Mouse (Mus musculus) 416B (cell line): Measurements from ENCODE around the gene Cct5.
A peak's percentile ranks its signal among the peaks of the same experiment; 100 is the strongest.

ENCODE experiments used
- DNase-seq: peaks from one replicate; pipeline ENCODE4 v3.0.0; 2011; ENCODE audit warnings: low read depth

Gene Cct5

DNA sequence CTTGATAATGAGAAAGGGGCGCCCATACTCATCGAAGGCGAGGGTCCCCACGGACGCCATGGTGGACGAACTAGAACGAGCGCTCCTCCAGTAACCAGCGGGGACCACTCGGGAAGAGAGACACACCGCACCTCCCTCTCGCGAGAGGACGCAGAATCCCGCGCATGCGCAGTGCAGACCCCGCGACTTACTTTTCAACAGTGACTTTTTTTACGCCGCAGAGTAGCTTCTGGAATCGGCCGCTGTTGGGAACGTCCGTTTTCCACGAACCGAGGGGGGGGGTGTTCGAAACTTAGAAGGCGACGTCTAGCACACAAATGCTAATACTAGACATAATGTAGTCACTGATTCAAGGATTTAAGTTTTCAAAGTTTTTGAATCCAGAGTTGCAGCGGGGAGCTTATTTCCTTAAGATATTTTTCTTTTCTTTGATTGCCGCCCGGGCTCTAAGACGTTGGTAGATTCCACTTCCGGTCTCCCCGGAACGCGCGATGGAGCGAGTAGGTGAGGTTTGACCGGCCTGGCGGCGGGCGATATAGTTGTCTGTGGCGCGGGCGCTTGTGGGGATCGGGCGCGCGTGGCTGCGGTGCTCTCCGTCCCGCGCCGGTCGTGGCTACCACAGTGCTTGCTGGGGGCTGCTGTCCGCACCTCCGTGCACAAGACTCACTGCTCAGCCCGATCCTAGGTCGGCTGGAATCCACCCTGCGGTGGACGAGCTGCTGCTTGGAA lies at the start of gene Cct5, which contains the start of gene Fam173b:
Gene Cct5, minus strand, starts transcription at position 159 of the 729 bp plus-strand sequence.
Gene Fam173b, plus strand, starts transcription at position 207 of the 729 bp plus-strand sequence.
- peak; percentile 99 for DNase-seq

DNA sequence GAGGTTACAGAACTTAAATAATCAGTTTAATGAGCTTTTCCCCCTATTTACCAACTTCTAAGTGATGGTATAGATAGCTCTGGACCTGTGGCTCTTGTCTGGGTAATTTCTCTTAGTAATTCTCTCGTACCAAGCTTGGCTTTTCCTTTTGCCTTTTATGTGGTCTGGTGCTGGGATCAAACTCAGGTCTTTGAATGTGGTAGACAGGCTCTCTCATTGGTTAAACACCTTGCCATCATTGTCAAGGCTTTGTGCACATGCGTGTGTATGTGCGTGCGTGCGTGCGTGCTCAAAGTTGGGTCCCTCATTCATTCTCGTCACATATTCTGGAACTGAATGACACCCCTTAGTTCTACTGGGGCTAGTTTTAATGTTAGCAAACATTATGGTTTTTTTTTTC lies 49.2 kb upstream of the Cct5 start:
- no peak for DNase-seq

DNA sequence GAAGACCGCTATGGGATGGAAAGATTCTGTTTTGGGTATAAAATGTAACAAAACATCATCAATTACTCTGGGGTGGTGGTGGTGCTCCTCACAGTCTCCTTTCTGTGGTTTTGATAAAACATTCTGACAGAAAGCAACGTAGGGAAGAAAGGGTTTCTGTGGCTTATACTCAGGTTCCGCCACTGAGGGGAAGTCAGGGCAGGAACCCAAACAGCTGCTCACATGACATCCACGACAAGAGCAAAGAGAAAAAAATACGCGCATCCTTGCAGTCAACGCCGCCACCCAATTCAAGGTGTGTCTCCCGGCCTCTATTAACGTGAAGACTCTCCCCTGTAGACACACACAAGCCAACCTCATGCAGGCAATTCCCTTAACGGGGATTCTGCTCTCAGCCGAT lies 48.1 kb upstream of the Cct5 start:
- no peak for DNase-seq

DNA sequence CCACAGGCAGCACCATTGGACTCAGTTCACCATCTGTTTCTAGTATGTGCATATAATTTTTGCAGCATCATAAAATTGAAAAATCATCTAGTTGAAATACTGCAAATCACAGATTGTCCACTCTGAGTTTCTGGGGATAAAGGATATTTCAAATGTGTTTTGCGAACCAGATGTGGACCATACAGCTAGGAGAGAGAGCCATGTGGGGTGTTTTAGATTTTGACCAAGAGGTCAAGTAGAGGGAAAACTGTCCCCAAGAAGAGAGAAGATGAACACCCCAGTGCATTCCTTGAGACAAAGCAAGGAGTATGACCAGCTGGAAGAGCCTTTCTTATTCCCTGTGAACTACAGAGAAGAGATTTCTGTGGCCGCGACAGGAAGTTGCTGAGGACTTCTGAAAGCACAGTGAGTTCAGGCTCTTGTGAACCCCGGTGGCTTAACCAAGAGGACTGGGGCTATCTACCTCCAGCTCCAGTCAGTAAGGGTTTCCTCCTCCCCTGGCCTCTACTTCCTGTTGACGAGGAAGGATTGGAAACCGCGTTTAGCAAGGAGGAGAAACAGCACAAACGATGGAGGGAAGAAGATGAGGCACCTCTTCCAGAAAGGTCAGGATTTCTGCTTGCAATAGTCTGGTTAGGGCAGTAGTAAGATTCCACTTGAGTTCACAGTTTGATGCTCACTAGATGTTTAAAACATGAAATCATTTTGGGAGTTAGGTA lies 46.4 kb upstream of the Cct5 start:
- DNase-seq = no peak

DNA sequence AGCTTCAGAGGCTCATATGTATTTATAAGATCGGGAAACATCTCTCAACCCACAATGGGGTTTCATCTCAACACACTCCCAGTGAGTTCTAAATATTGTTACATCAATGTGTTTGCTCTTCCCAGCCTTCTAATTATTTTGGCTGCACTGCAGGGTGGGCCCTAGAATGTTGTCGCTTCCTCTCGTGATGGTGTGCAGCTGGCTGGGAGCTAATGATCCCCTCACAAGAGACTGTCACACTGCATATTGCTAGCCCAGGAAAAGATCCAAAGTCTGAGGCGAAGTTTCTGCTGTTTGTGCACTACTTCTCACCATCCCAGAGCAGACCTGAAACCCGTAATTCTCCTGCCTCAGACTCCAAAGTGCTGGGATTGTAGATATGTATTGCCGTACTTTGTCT lies 45.6 kb upstream of the Cct5 start:
- no peak for DNase-seq

DNA sequence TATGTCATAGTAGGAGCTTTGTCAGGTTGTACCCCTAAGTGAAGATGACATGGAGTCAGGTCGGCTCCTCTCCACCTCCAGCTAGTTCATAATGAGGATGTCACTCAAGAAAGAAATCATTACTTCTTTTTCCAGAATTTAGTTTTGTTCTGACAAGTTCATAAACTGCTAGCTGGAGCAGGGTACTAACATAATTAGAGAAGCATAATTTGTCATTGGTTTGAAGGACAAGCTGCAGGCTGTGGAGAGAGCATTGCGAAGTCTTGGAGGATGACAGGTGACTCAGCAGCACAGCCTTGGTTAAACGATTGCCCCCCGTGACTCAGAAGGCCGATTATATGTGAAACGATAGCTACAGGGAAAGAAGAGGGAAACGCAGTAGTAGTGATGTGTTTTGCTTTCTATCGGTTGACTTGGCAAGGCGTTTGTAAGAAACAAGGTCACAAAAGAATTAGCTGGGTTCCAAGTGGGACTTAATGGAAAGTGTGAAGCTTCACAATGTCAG lies 34.5 kb upstream of the Cct5 start:
- DNase-seq = peak; percentile 41

DNA sequence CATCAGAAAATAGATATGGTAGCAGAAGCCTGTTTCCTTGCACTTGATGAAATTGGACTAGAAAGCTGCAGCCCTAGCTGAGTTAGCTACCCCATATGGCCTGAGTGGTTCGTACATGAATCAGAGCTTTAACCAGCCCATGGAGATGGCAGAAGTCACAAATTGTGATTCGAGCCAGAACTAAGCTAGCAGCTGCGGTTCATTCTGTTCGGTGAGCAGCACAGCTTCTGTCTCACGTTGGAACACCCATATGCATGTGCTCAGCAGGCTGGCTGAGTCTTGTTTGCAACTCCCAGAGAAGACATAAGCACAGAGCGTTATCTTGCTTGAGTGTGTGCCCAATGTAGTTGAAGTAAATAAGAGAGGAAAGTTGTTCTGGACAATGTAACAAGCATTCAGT lies 33.0 kb upstream of the Cct5 start:
- no peak for DNase-seq

DNA sequence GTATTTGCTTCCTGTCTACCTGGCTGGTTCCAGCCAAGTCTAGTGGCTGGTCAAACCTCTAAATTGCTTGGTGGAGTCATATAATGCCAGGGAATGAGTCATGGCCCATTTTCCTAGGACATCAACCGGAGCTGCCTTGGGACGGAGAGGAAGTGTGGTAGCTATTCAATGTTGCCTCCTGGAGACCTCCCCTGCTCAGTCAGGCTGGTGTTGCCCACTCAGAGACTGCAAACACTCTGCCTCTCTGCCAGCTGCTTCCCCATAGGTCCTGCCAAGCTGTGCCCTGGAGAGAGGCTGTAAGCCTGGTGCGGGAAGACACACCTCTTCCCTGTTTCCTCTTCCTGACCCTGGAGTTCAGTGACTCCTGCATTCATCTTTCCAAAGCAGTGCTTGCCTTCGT lies 30.9 kb upstream of the Cct5 start:
- DNase-seq = no peak

DNA sequence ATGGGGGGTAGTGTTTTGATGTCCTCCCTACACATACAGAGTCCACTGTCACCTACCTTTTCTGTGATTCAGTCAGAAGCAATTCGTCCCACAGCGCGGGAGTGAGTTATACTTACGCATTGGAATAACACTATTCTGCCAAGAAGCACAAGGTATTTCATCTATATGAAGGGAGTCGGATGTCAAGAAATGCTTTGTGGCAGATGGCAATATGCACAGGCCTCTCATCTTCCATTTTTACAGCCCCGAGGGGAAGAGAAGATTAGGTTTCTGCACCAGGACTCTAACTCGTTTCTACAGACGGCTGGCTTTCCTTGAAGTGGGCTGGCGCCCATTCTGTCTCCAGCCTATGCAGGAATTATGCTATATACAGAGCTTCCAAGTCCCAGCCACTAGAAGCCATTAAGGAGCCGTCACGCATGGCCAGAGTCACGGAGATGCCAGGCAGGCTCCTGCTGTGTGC lies 29.8 kb upstream of the Cct5 start:
- no peak for DNase-seq

DNA sequence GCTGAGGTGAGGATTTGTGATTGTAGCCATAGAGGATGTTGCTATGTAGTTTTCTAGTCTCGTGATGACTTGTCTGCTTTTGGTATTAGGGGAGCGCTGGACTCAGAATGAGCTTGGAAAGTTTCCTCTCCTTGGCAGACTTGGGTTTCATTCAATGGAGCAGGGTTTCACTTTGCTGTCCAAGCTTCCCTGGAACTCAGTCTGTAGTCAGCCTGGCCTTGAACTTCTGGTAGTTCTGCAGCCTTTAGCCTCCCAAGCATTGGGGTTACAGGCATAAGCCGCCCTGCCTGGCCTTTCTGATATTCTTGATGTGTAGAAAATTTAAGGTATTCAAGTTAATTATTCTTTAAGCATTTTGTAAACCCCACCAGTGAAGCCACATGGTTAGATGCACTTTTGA lies 28.0 kb upstream of the Cct5 start:
- DNase-seq = no peak

DNA sequence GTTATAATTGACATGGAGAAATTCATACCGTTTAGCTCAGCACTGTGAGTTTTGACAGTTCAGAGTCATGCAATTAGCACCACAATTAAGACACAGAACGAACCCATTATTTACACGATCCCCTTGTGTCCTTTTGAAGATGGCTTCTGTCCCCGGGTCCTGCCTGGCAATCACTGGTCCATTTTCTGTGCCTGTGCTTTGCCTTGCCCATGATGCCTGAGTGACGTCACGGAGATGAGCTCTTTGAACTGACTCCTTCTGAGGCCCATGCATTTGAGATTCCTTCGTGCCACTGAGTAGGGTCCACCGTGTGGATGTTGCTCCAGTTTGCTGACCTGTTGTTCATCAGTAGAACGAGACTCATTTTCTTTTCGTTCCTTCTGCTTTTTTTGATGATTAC lies 26.6 kb upstream of the Cct5 start:
- no peak for DNase-seq

DNA sequence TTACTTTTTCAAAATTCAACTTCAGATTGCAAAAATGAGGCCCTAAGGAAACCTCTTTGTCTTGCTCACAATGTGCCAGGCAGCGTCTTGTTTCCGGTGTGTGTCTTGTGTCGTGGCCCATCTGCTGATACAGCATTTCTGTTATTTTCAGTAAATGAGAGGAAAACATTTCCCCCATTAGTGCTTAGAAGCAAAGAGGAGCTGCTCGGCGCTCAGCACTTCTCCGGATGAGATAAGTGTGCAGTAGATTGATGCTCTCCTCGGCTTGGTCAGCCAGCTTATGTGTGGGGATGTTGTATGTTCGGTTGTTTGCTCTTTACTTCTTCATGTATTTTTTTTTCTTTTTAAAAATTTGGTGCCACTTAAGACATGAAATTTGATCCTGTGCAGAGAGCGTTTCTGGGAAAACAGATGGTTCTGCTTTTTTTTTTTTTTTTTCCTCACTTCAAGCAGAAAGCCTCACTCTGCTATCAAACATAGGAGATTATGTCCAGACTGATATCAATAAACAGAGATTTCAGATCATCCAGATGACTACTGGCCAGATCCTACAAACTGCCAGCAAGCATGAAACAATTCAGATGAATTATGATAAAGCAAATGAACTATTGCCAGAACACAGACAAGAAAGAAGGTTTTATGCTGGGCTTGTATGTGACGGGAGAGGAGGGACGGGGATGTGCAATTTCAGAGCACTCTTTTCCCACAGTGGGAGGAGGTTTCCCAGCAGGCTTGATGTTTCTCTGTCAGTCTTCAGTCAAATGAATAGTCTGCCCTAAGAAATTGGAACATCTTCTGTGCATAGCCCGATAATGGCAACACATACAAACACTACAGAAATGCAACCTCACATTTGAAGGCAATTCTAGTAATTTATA lies 25.9 kb upstream of the Cct5 start:
- DNase-seq = no peak

DNA sequence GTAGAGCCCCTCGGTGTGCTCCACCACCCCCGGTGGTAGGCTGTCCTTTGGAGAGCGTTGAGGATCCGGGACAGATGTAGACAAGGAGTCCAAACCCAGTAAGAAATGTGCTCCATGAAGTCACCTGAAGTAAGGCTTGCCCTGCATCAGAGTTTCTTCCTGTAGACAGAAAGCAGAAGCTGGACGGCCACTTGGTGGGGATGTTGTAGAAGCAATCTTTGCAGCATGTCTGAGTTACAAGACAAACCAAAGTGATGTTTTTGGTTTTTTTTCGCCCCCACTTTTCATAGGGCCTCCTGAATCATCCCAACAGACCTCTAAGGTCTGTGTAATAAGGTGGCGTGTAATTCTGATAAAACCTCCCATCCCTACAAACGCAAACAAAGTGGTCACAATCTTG lies 17.9 kb upstream of the Cct5 start:
- DNase-seq = peak; percentile 23

DNA sequence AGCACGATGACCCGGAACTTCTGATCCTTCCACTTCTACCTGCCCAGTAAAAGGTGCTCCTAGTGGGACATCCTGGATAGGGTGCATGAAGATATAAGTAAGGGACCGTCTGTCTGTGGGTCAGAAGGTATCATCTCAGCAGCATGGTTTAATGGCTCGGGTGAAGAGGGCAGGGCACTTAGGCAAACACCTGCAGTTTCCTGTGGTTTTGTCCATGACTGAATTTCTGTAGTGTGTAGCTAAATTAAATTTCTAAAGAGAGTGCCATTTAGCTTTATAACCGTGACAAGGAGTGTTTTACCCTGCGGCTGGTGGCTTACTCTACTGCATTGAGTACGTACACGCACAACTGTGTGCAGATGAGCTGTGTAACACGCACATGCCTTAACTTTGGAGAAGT lies 15.7 kb upstream of the Cct5 start:
- no peak for DNase-seq

DNA sequence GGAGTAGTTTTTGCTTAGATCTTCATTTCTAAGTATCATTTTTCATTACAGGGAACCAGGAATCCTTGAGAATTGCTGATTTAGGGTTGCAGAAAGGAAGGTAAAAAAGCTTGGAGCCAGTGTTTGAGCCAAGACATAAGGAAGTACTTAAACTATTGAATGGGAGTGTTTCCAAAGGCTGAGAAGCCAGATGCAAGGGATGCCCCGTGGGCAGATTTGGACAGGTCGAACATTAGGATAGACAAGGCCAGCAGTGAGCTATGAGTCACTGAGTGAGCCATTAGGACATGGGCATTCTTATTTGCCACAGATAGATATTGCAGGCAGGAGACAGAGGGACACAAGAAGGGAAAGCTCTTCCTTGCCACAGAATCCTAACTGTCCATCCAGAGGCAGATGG lies 13.1 kb upstream of the Cct5 start:
- no peak for DNase-seq

DNA sequence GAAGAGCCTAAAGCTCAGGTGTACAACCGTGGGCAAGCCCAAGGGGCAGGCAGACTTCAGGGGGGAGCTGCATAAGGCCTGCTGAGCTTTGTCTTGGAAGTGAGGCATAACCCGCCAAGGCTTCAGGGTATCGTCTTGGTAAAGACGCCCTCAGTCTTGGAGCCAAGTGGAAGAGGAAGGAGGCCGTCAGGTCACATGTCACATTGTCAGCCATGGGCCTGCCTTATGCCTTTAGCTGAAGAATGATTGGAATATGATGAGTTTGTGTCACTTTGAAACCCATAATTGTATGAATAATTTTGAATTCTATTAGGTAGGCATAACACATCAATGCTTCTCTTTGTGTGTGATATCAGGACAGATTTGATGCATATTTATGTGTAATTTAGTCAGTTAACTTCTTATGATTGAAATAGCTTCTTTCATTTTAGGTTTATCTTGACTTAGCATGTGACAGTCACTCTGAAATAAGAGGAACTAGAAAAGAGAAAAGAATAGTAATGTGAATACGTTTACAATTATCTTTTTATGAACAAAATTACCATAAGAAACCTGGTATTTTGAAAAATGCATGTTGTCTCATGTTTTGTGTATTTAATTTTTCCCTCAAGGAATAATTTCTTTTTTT lies 12.3 kb upstream of the Cct5 start:
- no peak for DNase-seq

DNA sequence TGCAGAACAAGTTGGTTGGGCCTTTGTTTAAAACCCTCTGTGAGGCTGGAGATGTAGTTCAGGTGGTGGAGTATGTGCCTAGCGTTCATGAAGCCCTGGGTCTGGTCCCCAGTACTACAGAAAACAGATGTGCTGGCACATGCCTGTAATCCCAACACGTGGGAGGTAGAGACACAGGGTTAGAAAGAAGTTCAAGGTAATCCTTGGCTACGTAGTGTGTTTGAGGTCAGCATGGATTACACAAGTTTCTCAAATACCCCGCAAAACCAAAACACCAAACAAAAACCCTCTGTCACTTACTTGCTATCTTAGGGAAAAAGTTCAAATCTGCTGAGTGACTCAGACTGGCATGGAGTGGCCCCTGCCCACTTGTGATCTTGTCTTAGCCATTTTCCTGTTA lies 10.4 kb upstream of the Cct5 start:
- DNase-seq = no peak

DNA sequence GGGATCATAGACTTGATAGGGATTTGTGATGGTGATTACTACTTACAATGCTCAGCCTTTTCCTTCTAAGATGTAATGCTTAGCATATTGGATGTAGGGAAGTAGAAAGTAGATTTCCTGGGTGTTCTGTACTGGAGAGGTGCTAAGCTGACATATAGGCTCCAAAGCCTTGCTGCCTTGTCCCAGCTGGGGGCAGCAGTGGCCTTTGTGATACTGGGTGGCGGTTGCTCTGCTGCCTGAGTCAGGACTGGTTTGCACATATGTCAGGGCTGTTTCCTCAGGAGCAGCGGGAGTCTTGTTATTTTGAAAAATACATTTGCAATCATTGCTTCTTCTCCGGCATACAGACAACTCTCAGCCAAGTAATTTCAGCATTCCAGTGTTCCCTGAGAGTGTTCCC lies 9.4 kb upstream of the Cct5 start:
- no peak for DNase-seq

DNA sequence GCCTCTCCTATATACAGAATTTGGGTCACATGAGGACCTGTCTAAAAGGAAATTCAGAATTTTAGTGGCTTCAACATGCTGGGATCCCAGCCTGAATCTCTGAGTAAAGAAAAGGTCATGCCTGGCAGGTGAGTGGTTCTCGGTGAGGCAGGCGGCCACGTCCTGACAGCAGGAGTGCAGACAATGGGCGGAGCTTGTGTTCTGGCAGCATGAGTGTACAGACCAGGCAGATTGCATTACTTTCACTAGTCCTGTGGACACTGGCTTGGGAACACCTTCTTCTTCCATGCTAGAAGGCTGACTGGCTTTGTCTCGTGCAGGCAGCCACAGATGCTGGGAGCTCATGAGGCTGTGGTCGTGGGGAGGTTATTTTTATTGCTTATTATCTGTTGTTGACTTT lies 5.2 kb upstream of the Cct5 start:
- DNase-seq = no peak

DNA sequence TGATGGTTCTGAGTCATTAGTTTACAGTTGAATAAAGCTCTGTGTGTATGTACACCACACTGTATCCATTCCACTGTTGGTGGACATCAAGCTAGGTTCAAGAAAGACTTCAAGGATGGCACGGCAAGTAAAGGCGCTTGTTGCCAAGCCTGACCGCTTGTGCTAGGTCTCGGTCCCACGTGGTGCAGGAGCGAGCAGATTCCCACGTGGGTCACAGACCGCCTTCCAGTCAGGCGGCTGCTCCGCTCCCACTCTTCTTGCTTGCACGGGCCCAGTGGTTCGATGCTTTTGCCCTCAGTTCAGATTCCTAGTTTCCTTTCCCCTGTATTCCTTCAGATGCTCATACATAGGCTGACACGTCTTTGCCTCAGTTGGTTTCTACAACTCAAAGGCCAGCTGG lies 1.5 kb upstream of the Cct5 start:
- DNase-seq = no peak

DNA sequence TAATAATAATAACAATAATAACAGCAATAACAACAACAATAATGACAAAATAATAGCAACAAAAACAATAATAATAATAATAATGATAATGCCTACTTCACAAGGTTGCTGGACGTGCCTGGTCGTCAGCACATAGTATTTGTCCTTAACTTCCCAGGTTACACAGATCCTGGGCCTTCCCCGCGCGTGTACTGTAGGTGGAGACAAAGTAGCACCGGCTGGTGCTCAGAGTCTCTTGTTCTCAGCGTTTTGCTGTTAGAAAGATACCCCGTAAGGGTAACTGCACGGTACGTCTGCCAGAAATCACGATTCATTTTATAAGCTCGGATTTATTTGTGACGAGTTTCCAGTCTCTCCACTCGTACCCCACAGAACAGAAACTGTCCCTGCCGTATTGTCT lies 822 bp upstream of the Cct5 start:
- DNase-seq = peak; percentile 86

DNA sequence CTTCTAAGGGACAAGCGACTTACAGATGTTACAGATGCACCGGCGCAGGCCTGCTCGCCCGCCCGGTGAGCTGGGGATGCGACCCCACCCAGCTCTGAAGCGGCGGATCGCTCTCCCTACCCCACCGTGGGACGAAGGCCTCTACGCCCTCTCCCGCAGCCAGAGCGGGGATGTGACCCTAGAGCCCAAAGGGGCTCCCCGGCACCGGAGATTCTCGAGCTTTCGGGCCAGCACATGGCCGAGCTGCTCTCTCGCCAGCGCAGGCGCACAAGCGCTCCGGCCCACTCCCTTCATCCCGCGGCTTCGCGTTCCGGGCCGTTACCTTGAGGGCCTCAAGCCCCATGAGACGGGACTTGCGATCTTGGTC lies 342 bp downstream of the Cct5 start:
- peak; percentile 47 for DNase-seq
